Mouse (Mus musculus) hindbrain, postnatal 0 days (tissue): ENCODE results near the gene Vmn1r75. TPM values are rescaled to one million over a fixed set of nuclear protein-coding genes. Genes with fewer than 3 reads are reported as not detected.

Source experiments
- ATAC-seq: fragments of 200-750 bp; cut with Nextera tagmentation; 2 replicates; pipeline ENCODE4 v1.8.0; 2017; ENCODE audit warnings: mild to moderate bottlenecking, moderate TSS enrichment, moderate library complexity
- DNase-seq: peaks from one replicate; pipeline ENCODE4 v3.0.0-alpha.2; 2015; ENCODE audit warnings: low spot score
- H3K27ac ChIP-seq: fragments of 300-500 bp; sonication (generic); 2 replicates; pipeline ENCODE4 v1.5.1; 2014; ENCODE audit warnings: mild to moderate bottlenecking
- H3K27me3 ChIP-seq: fragments of 300-500 bp; sonication (generic); 2 replicates; pipeline ENCODE4 v1.6.1; 2014; ENCODE audit warnings: low read length, mixed read lengths; ENCODE audit not compliant: insufficient read depth
- H3K36me3 ChIP-seq: fragments of 300-500 bp; sonication (generic); 2 replicates; pipeline ENCODE4 v1.6.1; 2014; ENCODE audit warnings: low read length, mixed read lengths; ENCODE audit not compliant: insufficient read depth
- H3K4me1 ChIP-seq: fragments of 300-500 bp; sonication (generic); 2 replicates; pipeline ENCODE4 v1.6.1; 2014; ENCODE audit warnings: antibody characterized with exemption, low read length, mixed read lengths; ENCODE audit not compliant: insufficient read depth
- H3K4me2 ChIP-seq: fragments of 300-500 bp; sonication (generic); 2 replicates; pipeline ENCODE4 v1.6.1; 2014; ENCODE audit warnings: low read depth, mild to moderate bottlenecking, low read length, moderate library complexity, mixed read lengths
- H3K4me3 ChIP-seq: fragments of 300-500 bp; sonication (generic); 2 replicates; pipeline ENCODE4 v1.5.1; 2014; ENCODE audit warnings: low read length
- H3K9ac ChIP-seq: fragments of 300-500 bp; sonication (generic); replicated peaks from 2 replicates; pipeline ENCODE4 v1.6.1; 2014; ENCODE audit warnings: mild to moderate bottlenecking, low read length, moderate library complexity, mixed read lengths
- H3K9me3 ChIP-seq: fragments of 300-500 bp; sonication (generic); 2 replicates; pipeline ENCODE4 v1.6.1; 2016; ENCODE audit warnings: low read length, mixed read lengths
- CTCF ChIP-seq: IDR thresholded peaks from 2 replicates; pipeline ENCODE4 v1.5.1; 2016; ENCODE audit warnings: antibody characterized with exemption, control low read depth, low read depth
- WGBS: fragments of 180-500 bp; shearing (Covaris S2); extraction: QIAGEN DNeasy Blood & Tissue Kit; methylation state at CpG from one replicate; pipeline ENCODE4 v1.1.7; 2014; 5-methylcytosine and 5-hydroxymethylcytosine counted together
- polyA plus RNA-seq: library from polyadenylated mRNA; unstranded; fragments of >200 nt; fragmentation: Nextera tagmentation; extraction: Ambion mirVana; gene quantifications from 2 replicates; pipeline ENCODE4 v1.2.1, GENCODE M21; 2015
- total RNA-seq: library from RNA; depleted of rRNA; stranded (reverse); fragments of >200 nt; gene quantifications from 2 replicates; pipeline ENCODE4 v1.2.3, GENCODE M21; 2014; rRNA removed

Gene Vmn1r75
- total RNA-seq: not detected in 2 replicates
- polyA plus RNA-seq: not detected in 2 replicates

DNA sequence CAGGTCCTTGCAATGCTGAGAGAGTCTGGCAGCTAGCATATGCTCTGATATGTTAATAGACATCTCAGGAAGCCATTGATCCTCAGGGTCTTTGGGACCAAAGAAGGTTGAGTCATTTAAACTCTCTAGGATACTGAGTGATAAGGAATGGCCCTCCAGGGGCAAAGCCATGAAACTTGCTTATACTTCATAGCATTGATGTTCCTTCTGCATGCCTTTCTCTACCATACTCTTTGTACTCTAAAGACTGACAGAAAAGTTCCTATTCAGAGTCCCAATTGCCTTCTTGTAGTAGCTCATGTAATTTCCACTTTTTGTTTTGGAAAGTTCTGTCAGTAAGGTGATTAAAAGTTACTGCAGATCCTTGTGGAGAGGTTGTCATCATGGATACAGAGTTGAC lies at the start of gene Vmn1r75:
Vmn1r75 (plus strand) TSS at position 301 of the 400 bp plus-strand sequence.
- no peak within 1 kb of the TSS for H3K4me2 ChIP-seq
- peaks cover 3% of the 10 kb centered on the region; the same call in 1 of the 2 replicates for H3K9me3 ChIP-seq
- no peaks in the 10 kb centered on the region for H3K36me3 ChIP-seq
- no peak within 1 kb of the TSS for H3K9ac ChIP-seq
- ATAC-seq (no peak), DNase-seq (no peak)
- no peaks in the 10 kb centered on the region for H3K27me3 ChIP-seq
- H3K4me1 ChIP-seq: no peaks in the 10 kb centered on the region
- TF ChIP-seq CTCF: no peak
- H3K27ac ChIP-seq: no peak within 1 kb of the TSS
- H3K4me3 ChIP-seq: no peak within 1 kb of the TSS

DNA sequence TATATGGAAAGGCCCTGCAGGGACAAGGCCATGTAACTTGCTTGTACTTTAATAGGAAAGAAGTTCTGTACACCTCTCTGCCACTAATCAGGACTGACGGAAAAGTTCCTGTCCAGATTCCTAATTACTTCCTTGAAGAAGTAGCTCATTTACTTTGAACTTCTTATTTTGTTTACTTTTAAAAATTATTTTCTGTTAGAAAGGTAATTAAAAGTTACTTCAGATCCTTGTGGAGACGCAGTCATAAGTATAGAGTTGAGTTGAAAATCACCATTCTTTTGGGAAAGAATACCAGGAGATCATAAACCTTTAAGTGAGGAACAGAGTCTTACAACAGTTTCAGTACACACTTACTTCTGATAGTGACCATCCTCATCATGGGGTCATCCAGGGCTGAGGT lies 40.8 kb upstream of the Vmn1r75 start, which contains the start of gene Vmn1r74:
Vmn1r74 (plus strand) TSS at position 301 of the 400 bp plus-strand sequence.
- ATAC-seq: no peak
- no peak for TF ChIP-seq CTCF

More for the DNA sequence above, 40.8 kb upstream of the Vmn1r75 start, which contains the start of gene Vmn1r74:
- Histone ChIP-seq H3K36me3 (no peaks in the 10 kb centered on the region), H3K27me3 (no peaks in the 10 kb centered on the region), H3K4me3 (no peak within 1 kb of the TSS), H3K4me2 (no peak within 1 kb of the TSS), H3K9ac (no peak within 1 kb of the TSS), H3K9me3 (peaks cover 2% of the 10 kb centered on the region; the same call in 1 of the 2 replicates), H3K27ac (no peak within 1 kb of the TSS), H3K4me1 (no peaks in the 10 kb centered on the region)
- DNase-seq: no peak
- 80% methylated on average over 2 of the region's 2 CpGs for WGBS

Other genes with a start within 250 kb of the Vmn1r75 start
- not detected in 2 replicates for gene Vmn1r72, start 194.5 kb upstream of the Vmn1r75 start, total RNA-seq
- not detected in 2 replicates for gene Vmn1r72, start 194.5 kb upstream of the Vmn1r75 start, polyA plus RNA-seq
- gene Vmn1r73, start 144.4 kb upstream of the Vmn1r75 start, total RNA-seq: not detected in 2 replicates
- gene Vmn1r73, start 144.4 kb upstream of the Vmn1r75 start, polyA plus RNA-seq: not detected in 2 replicates
- gene Vmn1r74, start 40.6 kb upstream of the Vmn1r75 start, total RNA-seq: not detected in 2 replicates
- not detected in 2 replicates for gene Vmn1r74, start 40.6 kb upstream of the Vmn1r75 start, polyA plus RNA-seq
- gene Vmn1r76, start 63.6 kb downstream of the Vmn1r75 start, total RNA-seq: not detected in 2 replicates
- gene Vmn1r76, start 63.6 kb downstream of the Vmn1r75 start, polyA plus RNA-seq: not detected in 2 replicates
- gene Vmn1r77, start 162.1 kb downstream of the Vmn1r75 start, total RNA-seq: not detected in 2 replicates
- gene Vmn1r77, start 162.1 kb downstream of the Vmn1r75 start, polyA plus RNA-seq: not detected in 2 replicates